Mouse (Mus musculus): ENCODE data around the gene Otud3.
"Not testable (repeated sequence)": the region's sequence is repeated elsewhere in the genome, so short reads cannot be mapped to it uniquely, and the experiment has no call there.

Otud3 gene

GRCm38 (mm10) chr4:138913797-138914196 is at the start of gene Otud3:
Gene Otud3, minus strand, starts transcription at chr4:138913945.
- peak; percentile 97 for DNase-seq

GRCm38 (mm10) chr4:138962719-138963118 is 49.0 kb upstream of the Otud3 start:
- no peak for DNase-seq

GRCm38 (mm10) chr4:138959926-138960325 is 46.2 kb upstream of the Otud3 start:
- no peak for DNase-seq

- DNase-seq: no peak
These were observed 45.4 kb upstream of the Otud3 start for GRCm38 (mm10) chr4:138959120-138959519.

- no peak for DNase-seq
These were observed 44.9 kb upstream of the Otud3 start for GRCm38 (mm10) chr4:138958612-138959011.

GRCm38 (mm10) chr4:138948257-138948656 is 34.5 kb upstream of the Otud3 start:
- DNase-seq: no peak

- DNase-seq: peak; percentile 93
These were observed 30.0 kb upstream of the Otud3 start for GRCm38 (mm10) chr4:138943730-138944129.

GRCm38 (mm10) chr4:138941966-138942365 is 28.2 kb upstream of the Otud3 start:
- no peak for DNase-seq

GRCm38 (mm10) chr4:138941401-138941800 is 27.7 kb upstream of the Otud3 start:
- peak; percentile 32 for DNase-seq

- DNase-seq: no peak
These were observed 25.7 kb upstream of the Otud3 start for GRCm38 (mm10) chr4:138939481-138939880.

GRCm38 (mm10) chr4:138938495-138939269 is 24.9 kb upstream of the Otud3 start:
- DNase-seq: no peak

GRCm38 (mm10) chr4:138934456-138935145 is 20.9 kb upstream of the Otud3 start:
- DNase-seq: no peak

- DNase-seq: no peak
These were observed 20.1 kb upstream of the Otud3 start for GRCm38 (mm10) chr4:138933862-138934261.

GRCm38 (mm10) chr4:138925561-138925960 is 11.8 kb upstream of the Otud3 start:
- no peak for DNase-seq

- DNase-seq: peak; percentile 93
These were observed 8.3 kb upstream of the Otud3 start for GRCm38 (mm10) chr4:138922131-138922459.

GRCm38 (mm10) chr4:138921254-138922130 is 7.7 kb upstream of the Otud3 start:
- no peak for DNase-seq

- no peak for DNase-seq
These were observed 3.5 kb upstream of the Otud3 start for GRCm38 (mm10) chr4:138917282-138917681.

GRCm38 (mm10) chr4:138913141-138913787 is 481 bp downstream of the Otud3 start:
- DNase-seq: no peak

GRCm38 (mm10) chr4:138905624-138906337 is 8.0 kb downstream of the Otud3 start:
- no peak for DNase-seq

GRCm38 (mm10) chr4:138899361-138899760 is 14.4 kb downstream of the Otud3 start:
- DNase-seq: no peak

GRCm38 (mm10) chr4:138893789-138894188 is 20.0 kb downstream of the Otud3 start:
- not testable (repeated sequence) for DNase-seq

- no peak for DNase-seq
These were observed 21.1 kb downstream of the Otud3 start for GRCm38 (mm10) chr4:138892655-138893054.
